Mouse (Mus musculus) hindbrain, embryonic 11.5 days (tissue): Measurements from ENCODE around the gene Dscam. TPM values are rescaled to one million over a fixed set of nuclear protein-coding genes. Genes with fewer than 3 reads are reported as not detected.
A peak's percentile ranks its signal among the peaks of the same experiment; 100 is the strongest.

Experiments used
- ATAC-seq: fragments of 200-750 bp; cut with Nextera tagmentation; 2 replicates; pipeline ENCODE4 v1.8.0; 2017; ENCODE audit warnings: mild to moderate bottlenecking, moderate TSS enrichment, moderate library complexity; ENCODE audit not compliant: low FRiP score
- DNase-seq: peaks from one replicate; pipeline ENCODE4 v3.0.0-alpha.2; 2015; ENCODE audit warnings: low spot score
- H3K27ac ChIP-seq: fragments of 300-500 bp; sonication (generic); 2 replicates; pipeline ENCODE4 v1.5.1; 2014; ENCODE audit warnings: mild to moderate bottlenecking, low read depth, low read length
- H3K27me3 ChIP-seq: fragments of 300-500 bp; sonication (generic); 2 replicates; pipeline ENCODE4 v1.6.1; 2014; ENCODE audit warnings: mild to moderate bottlenecking, low read length, moderate library complexity, mixed read lengths; ENCODE audit not compliant: control insufficient read depth, insufficient read depth
- H3K36me3 ChIP-seq: fragments of 300-500 bp; sonication (generic); 2 replicates; pipeline ENCODE4 v1.6.1; 2014; ENCODE audit warnings: mild to moderate bottlenecking, low read length, moderate library complexity, mixed read lengths; ENCODE audit not compliant: control insufficient read depth, insufficient read depth
- H3K4me1 ChIP-seq: fragments of 300-500 bp; sonication (generic); replicated peaks from 2 replicates; pipeline ENCODE4 v1.6.1; 2014; ENCODE audit warnings: low read length, mixed read lengths; ENCODE audit not compliant: control insufficient read depth, insufficient read depth
- H3K4me2 ChIP-seq: fragments of 300-500 bp; sonication (generic); replicated peaks from 2 replicates; pipeline ENCODE4 v1.6.1; 2014; ENCODE audit warnings: mild to moderate bottlenecking, low read depth, low read length
- H3K4me3 ChIP-seq: fragments of 300-500 bp; sonication (generic); 2 replicates; pipeline ENCODE4 v1.5.1; 2014; ENCODE audit warnings: low read depth, low read length
- H3K9ac ChIP-seq: fragments of 300-500 bp; sonication (generic); 2 replicates; pipeline ENCODE4 v1.6.1; 2014; ENCODE audit warnings: low read depth, low read length
- H3K9me3 ChIP-seq: fragments of 300-500 bp; sonication (generic); 2 replicates; pipeline ENCODE4 v1.6.1; 2016; ENCODE audit warnings: low read length; ENCODE audit not compliant: control insufficient read depth
- WGBS: fragments of 180-500 bp; shearing (Covaris S2); extraction: QIAGEN DNeasy Blood & Tissue Kit; methylation state at CpG from one replicate; pipeline ENCODE4 v1.1.7; 2014; 5-methylcytosine and 5-hydroxymethylcytosine counted together
- polyA plus RNA-seq: library from polyadenylated mRNA; unstranded; fragments of >200 nt; fragmentation: Nextera tagmentation; extraction: Ambion mirVana; gene quantifications from 2 replicates; pipeline ENCODE4 v1.2.1, GENCODE M21; 2014

Dscam gene
- polyA plus RNA-seq, 1 experiment from 2014 or later: 2.0 TPM

DNA sequence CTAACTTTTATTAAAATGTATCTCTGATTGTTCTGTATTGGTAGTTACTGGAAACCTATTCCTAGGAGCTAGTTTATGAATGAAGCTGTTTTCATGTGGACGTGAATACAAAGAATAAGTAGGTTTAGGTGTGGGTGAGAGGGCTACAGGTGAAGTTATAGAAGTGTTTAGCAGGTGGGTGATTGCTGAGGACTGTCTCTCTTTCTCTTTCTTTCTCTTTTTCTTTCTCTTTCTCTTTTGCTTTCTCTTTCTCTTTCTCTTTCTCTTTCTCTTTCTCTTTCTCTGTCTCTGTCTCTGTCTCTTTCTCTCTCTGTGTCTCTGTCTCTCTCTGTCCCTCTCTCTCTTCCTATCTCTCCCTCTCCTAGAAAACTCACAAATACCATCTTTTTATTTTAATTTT, 20.1 kb upstream of the Dscam start:
- Histone ChIP-seq H3K9ac (no peak overlapping the region), H3K4me1 (no peaks in the 10 kb centered on the region), H3K36me3 (no peaks in the 10 kb centered on the region), H3K9me3 (no peaks in the 10 kb centered on the region), H3K27me3 (no peaks in the 10 kb centered on the region), H3K27ac (no peak overlapping the region), H3K4me2 (no peak overlapping the region), H3K4me3 (no peak overlapping the region)
- no peak for ATAC-seq
- WGBS: 96% methylated on average over 1 of the region's 1 CpGs
- no peak for DNase-seq

GRCm38 (mm10) chr16:97171500-97171899, 948 bp upstream of the Dscam start:
- Histone ChIP-seq H3K4me2 (0 out of 2 replicates have a peak overlapping the region, but pooled peaks have one; percentile 7), H3K27ac (no peak overlapping the region), H3K9me3 (no peaks in the 10 kb centered on the region), H3K36me3 (no peaks in the 10 kb centered on the region), H3K9ac (no peak overlapping the region), H3K4me1 (no peaks in the 10 kb centered on the region; the same call in 1 of the 2 replicates), H3K4me3 (no peak overlapping the region), H3K27me3 (peaks cover 26% of the 10 kb centered on the region)
- WGBS: 50% methylated on average over 8 of the region's 8 CpGs
- ATAC-seq (no peak; the same call in 1 of the 2 replicates), DNase-seq (peak; percentile 40)

DNA sequence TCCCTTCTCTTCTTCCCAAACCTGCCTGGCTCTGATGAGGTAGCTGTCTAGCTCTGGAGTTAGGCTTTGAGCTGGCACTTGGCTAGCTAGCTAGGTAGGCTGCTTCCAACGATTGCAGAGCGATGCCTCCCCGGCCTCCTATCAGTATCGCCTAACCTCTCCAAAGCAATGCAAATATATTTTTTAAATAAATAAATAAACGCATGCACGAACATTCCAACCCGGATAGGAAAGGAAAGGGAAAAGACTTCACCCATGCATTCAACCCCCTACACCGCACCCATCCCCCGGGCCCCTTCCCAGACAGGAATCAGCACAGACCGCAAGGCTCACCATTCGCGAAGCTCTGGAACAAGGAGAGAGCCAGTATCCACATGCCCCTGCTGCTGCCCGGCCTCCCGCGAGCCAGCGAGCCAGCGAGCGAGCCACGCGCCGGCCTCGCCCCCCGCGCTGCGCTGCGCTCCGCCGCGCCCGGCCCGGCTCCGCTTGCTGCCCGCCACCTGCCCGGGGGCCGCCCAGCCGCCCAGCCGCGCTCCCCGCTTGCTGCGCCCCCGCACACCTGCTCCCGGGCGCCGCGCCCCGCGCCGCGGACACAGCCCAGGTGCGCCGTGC, 545 bp downstream of the Dscam start:
- Histone ChIP-seq H3K4me2 (peak overlapping the region; percentile 91), H3K27me3 (peaks cover 26% of the 10 kb centered on the region), H3K4me1 (no peaks in the 10 kb centered on the region; the same call in 1 of the 2 replicates), H3K9ac (peak overlapping the region; percentile 72), H3K9me3 (no peaks in the 10 kb centered on the region), H3K4me3 (peak overlapping the region; percentile 50), H3K36me3 (no peaks in the 10 kb centered on the region), H3K27ac (peak overlapping the region; percentile 78)
- 1% methylated on average over 23 of the region's 51 CpGs for WGBS
- ATAC-seq: no peak; the same call in 1 of the 2 replicates
- DNase-seq: peak; percentile 43

- Histone ChIP-seq H3K9ac (no peak overlapping the region), H3K4me3 (0 out of 2 replicates have a peak overlapping the region, but pooled peaks have one; percentile 50), H3K4me1 (no peaks in the 10 kb centered on the region; the same call in 1 of the 2 replicates), H3K9me3 (no peaks in the 10 kb centered on the region), H3K27me3 (peaks cover 26% of the 10 kb centered on the region), H3K27ac (no peak overlapping the region), H3K4me2 (no peak overlapping the region), H3K36me3 (no peaks in the 10 kb centered on the region)
- DNase-seq (peak; percentile 15), ATAC-seq (no peak)
- 44% methylated on average over 3 of the region's 3 CpGs for whole genome bisulfite sequencing
Observed at GRCm38 (mm10) chr16:97168614-97169013, 1.9 kb downstream of the Dscam start.

DNA sequence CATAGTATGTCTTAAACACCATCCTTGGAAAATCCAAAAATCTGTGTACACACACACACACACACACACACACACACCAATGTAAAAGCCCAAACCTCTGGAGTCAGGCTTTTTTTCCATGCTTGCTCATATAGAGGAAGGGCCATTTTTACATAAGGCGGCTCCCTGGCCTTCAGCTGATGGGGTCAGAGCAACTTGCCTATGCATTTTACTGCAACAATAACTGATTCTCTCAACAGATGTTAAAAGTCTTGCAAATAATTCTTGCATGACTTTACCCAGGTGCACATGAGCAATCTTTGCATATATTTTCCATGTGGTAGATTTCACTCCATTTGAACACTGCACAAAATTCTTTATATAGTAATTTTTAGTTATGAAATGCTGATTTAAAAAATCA, 2.5 kb downstream of the Dscam start:
- DNase-seq (no peak), ATAC-seq (no peak)
- Histone ChIP-seq H3K27ac (no peak overlapping the region), H3K9ac (no peak overlapping the region), H3K4me3 (no peak overlapping the region), H3K27me3 (peaks cover 26% of the 10 kb centered on the region), H3K9me3 (no peaks in the 10 kb centered on the region), H3K36me3 (no peaks in the 10 kb centered on the region), H3K4me1 (no peaks in the 10 kb centered on the region; the same call in 1 of the 2 replicates), H3K4me2 (no peak overlapping the region)
- WGBS: 85% methylated on average over 1 of the region's 1 CpGs

DNA sequence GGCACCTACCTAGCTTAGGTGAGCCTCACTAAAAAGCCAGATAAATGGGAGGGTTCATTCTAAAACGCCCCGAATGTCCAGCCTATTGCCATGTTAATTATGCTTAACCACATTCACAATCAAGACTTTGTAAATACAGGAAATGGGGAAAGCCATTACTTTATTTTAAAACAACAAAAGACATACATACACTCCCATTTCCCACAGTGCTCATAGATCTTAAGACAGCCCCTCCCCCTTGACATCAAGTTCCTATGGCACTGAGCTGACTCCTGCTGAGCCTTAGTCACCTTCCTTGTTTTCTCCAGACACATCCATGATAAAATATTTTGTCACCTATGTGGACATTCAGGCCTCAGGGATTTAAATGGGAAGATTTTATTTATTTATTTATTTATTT, 4.4 kb downstream of the Dscam start:
- DNase-seq (no peak), ATAC-seq (no peak)
- 34% methylated on average over 2 of the region's 2 CpGs for WGBS
- H3K36me3 ChIP-seq: no peaks in the 10 kb centered on the region
- peak overlapping the region; percentile 66 for H3K4me2 ChIP-seq
- peak overlapping the region; percentile 27; the same call in 1 of the 2 replicates for H3K4me3 ChIP-seq
- H3K9me3 ChIP-seq: no peaks in the 10 kb centered on the region
- H3K4me1 ChIP-seq: no peaks in the 10 kb centered on the region; the same call in 1 of the 2 replicates
- no peak overlapping the region for H3K9ac ChIP-seq
- peaks cover 20% of the 10 kb centered on the region for H3K27me3 ChIP-seq
- no peak overlapping the region; the same call in 1 of the 2 replicates for H3K27ac ChIP-seq

GRCm38 (mm10) chr16:97165444-97166121, 5.0 kb downstream of the Dscam start:
- Histone ChIP-seq H3K27me3 (peaks cover 20% of the 10 kb centered on the region), H3K4me3 (peak overlapping the region; percentile 27), H3K36me3 (no peaks in the 10 kb centered on the region), H3K27ac (peak overlapping the region; percentile 64), H3K9ac (peak overlapping the region; percentile 42), H3K4me1 (no peaks in the 10 kb centered on the region; the same call in 1 of the 2 replicates), H3K9me3 (no peaks in the 10 kb centered on the region), H3K4me2 (peak overlapping the region; percentile 66)
- DNase-seq: peak; percentile 75
- peak; percentile 80 for ATAC-seq
- WGBS: under 1% methylated on average over 21 of the region's 21 CpGs

- Histone ChIP-seq H3K4me3 (no peak overlapping the region), H3K9ac (no peak overlapping the region), H3K36me3 (no peaks in the 10 kb centered on the region), H3K4me1 (no peaks in the 10 kb centered on the region), H3K27me3 (no peaks in the 10 kb centered on the region), H3K27ac (no peak overlapping the region), H3K4me2 (no peak overlapping the region), H3K9me3 (no peaks in the 10 kb centered on the region)
- ATAC-seq (no peak), DNase-seq (no peak)
- 46% methylated on average over 4 of the region's 4 CpGs for WGBS
Observed at GRCm38 (mm10) chr16:97158279-97158678, 12.3 kb downstream of the Dscam start.
